Mouse (Mus musculus): ENCODE results near the gene Nrde2.

DNA sequence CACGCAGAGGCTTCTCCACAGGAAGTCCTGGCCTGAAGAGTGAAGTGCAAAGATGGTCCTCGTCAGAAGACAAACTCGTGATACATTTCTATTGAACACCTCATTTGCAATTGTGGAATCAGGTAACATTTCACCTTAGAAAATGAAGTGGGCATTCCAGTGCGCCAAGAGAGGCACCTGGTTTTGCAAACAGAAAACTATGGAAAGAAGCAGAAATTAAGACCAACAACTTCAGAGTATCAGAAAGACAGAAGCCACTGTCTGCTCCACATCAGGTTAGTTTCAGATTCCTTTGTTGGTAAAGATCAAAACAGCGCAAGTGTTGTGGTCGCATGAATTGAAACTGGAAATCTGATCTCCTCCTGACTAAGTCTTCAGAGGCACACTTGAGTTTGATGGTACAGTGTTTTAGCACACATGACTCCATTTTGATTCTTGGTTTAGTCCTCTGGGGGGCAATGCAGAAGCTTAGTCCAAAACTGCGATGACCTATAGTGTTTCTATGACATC lies 5.6 kb upstream of the Nrde2 start:
- TF ChIP-seq POLR2A (IDR thresholded peaks at IDR 0.05; ENCODE audit: control insufficient read depth, extremely low read depth, insufficient read depth, low read length, poor library complexity), result no peak
- TF ChIP-seq CTCF (IDR thresholded peaks at IDR 0.05; ENCODE audit: borderline replicate concordance, control insufficient read depth, extremely low read depth, insufficient read depth, low read length, poor library complexity), result no peak

Measured in thymus, adult 2 months (tissue).